Mouse (Mus musculus) small intestine, adult 2 months (tissue): ENCODE measurements around the gene Fndc3b. TPM values are rescaled to one million over a fixed set of nuclear protein-coding genes. Genes with fewer than 3 reads are reported as not detected.

Experiments
- H3K27ac ChIP-seq: fragments of 200-500 bp; 2 replicates; pipeline ENCODE4 v1.5.1; 2012; ENCODE audit warnings: low read depth, low read length, control low read depth, inconsistent platforms; ENCODE audit not compliant: insufficient read depth
- H3K27me3 ChIP-seq: fragments of 200-500 bp; 2 replicates; pipeline ENCODE4 v1.6.1; 2012; ENCODE audit warnings: mild to moderate bottlenecking, moderate library complexity, low read length, inconsistent platforms; ENCODE audit not compliant: control insufficient read depth, insufficient read depth
- H3K36me3 ChIP-seq: fragments of 200-500 bp; 2 replicates; pipeline ENCODE4 v1.6.1; 2012; ENCODE audit warnings: mild to moderate bottlenecking, low read length, control low read depth, inconsistent platforms; ENCODE audit not compliant: control insufficient read depth, insufficient read depth
- H3K4me1 ChIP-seq: fragments of 200-500 bp; 2 replicates; pipeline ENCODE4 v1.6.1; 2012; ENCODE audit warnings: low read length, inconsistent platforms, mixed read lengths; ENCODE audit not compliant: control insufficient read depth, insufficient read depth, insufficient read length
- H3K4me3 ChIP-seq: fragments of 200-500 bp; 2 replicates; pipeline ENCODE4 v1.5.1; 2012; ENCODE audit warnings: low read depth, mild to moderate bottlenecking, control low read depth, inconsistent platforms, low read length, moderate library complexity
- CTCF ChIP-seq: fragments of 200-500 bp; IDR thresholded peaks from 2 replicates; pipeline ENCODE4 v1.5.1; 2012; ENCODE audit warnings: low read depth, mild to moderate bottlenecking, control low read depth, inconsistent platforms, low read length, moderate library complexity, mixed read lengths; ENCODE audit not compliant: insufficient replicate concordance, insufficient read length; ENCODE audit errors: extremely low read depth
- POLR2A ChIP-seq: fragments of 200-500 bp; IDR thresholded peaks from 2 replicates; pipeline ENCODE4 v1.6.1; 2012; ENCODE audit warnings: low read depth, mild to moderate bottlenecking, control low read depth, inconsistent platforms, low read length, moderate library complexity
- WGBS: fragments of 180-500 bp; shearing (Covaris S2); methylation state at CpG from one replicate; pipeline ENCODE4 v1.1.7; 2018; 5-methylcytosine and 5-hydroxymethylcytosine counted together
- polyA plus RNA-seq: library from polyadenylated mRNA; depleted of rRNA; stranded (reverse); fragments of >200 nt; gene quantifications from 2 replicates; pipeline ENCODE4 v1.2.3, GENCODE M21; 2012

Fndc3b gene
- polyA plus RNA-seq, 1 experiment, result 6.2 TPM

DNA sequence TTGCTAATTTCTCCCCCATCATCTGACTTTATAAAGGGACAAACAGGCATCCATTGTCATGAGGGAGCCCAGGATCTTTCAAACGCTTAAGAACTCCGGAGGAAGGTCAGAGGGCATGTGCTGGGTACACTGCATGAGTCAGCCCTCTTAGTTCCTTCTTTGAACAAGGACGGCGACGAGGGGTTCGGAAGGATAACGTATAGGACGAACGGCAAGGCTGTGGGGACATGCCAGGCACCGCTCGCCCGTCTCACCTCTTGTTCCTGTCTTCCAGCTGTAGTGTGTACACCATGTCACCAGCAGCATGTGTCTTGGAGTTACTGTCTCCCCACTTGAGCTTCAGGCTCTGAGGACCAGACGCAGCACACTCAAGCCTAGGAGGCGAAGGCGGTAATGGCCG lies 271.4 kb downstream of the Fndc3b start:
- peaks cover 11% of the 10 kb centered on the region for H3K36me3 ChIP-seq
- H3K4me1 ChIP-seq, result no peaks in the 10 kb centered on the region
- H3K27ac ChIP-seq, result no peak overlapping the region
- TF ChIP-seq POLR2A, result no peak
- no peak for TF ChIP-seq CTCF
- no peak overlapping the region for H3K4me3 ChIP-seq
- WGBS, result 82% methylated on average over 16 of the region's 16 CpGs
- H3K27me3 ChIP-seq, result no peaks in the 10 kb centered on the region

DNA sequence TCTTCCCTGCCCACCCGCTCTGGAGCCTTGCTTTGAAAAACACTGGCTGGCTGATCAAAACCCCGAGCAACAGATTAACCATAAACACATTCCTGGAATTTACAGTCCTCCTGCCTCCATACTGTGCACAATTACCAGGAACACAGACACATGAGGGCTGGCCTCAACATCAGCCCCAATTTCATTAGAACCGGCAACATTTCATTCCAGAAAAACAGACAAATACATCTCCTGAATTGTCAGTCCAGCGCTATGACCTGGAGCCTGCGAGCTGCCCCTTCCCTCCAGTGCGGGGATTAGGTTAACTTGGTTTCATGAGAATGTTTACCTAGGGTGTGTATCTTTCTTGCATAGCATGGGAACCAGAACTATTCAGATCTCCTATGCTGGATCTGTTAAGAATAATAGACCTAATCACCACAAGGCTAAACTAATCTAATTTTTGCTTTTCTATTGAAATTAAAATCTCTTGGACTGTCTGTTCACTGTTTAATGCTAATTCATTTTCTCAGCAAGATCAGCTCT lies 275.9 kb downstream of the Fndc3b start:
- Histone ChIP-seq H3K27me3 (no peaks in the 10 kb centered on the region), H3K36me3 (peaks cover 14% of the 10 kb centered on the region), H3K4me1 (no peaks in the 10 kb centered on the region), H3K27ac (no peak overlapping the region), H3K4me3 (no peak overlapping the region)
- TF ChIP-seq CTCF (no peak), POLR2A (no peak)
- 61% methylated on average over 6 of the region's 6 CpGs for WGBS

DNA sequence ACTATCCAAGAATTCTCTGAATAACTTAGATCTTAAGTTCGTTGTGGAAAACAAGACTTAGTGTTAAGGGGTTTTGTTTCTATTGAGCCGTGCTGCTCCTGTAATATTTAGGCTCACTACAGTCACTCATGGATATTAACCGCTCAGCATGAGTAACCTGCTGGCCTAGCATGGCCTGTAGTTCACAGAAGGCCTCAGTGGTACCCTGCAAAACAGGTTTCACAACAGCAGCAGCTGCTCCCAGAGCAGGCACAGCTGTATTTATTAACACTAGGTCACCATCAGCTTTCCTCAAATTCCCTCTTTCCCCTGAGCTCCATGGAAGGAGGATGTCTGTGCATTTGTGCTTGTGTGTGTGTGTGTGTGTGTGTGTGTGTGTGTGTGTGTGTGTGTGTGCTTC lies 278.1 kb downstream of the Fndc3b start:
- Histone ChIP-seq H3K4me3 (no peak overlapping the region), H3K27ac (no peak overlapping the region), H3K4me1 (no peaks in the 10 kb centered on the region), H3K27me3 (no peaks in the 10 kb centered on the region), H3K36me3 (peaks cover 10% of the 10 kb centered on the region)
- TF ChIP-seq POLR2A (no peak), CTCF (no peak)
- 78% methylated on average over 3 of the region's 3 CpGs for WGBS

DNA sequence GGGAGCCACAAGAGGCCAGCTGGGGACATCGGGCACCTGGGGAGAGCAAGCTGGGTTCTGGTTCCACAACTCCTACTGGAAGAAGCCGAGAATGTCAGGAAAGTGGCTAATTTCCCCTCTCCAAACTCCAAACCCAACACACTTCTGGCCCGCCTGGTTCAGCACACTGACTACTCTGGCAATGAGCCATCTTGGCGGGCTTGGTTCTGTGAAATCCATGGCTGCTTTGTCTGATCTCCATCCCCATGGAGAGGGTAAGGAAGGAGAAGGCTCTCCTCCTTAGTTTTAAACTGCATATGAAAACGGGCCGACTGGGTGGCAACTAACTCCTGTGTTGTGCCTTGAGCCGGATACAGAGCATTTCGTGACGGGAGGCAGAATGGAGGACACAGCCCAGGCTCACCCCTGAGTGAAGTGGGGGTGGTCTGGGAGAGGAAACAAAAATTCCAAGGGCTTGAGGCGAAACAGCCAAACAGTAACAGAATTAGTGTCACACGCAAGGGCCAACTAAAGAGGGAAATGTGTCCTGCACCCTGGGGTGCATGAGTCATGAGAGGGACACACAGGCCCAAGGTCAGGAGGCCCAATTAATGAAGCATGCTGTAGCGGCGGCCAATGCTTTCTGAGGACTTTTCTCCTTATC lies 280.4 kb downstream of the Fndc3b start:
- Histone ChIP-seq H3K36me3 (peaks cover 9% of the 10 kb centered on the region), H3K27ac (no peak overlapping the region), H3K27me3 (no peaks in the 10 kb centered on the region), H3K4me3 (no peak overlapping the region), H3K4me1 (no peaks in the 10 kb centered on the region)
- TF ChIP-seq CTCF, result no peak
- WGBS, result 86% methylated on average over 13 of the region's 13 CpGs

DNA sequence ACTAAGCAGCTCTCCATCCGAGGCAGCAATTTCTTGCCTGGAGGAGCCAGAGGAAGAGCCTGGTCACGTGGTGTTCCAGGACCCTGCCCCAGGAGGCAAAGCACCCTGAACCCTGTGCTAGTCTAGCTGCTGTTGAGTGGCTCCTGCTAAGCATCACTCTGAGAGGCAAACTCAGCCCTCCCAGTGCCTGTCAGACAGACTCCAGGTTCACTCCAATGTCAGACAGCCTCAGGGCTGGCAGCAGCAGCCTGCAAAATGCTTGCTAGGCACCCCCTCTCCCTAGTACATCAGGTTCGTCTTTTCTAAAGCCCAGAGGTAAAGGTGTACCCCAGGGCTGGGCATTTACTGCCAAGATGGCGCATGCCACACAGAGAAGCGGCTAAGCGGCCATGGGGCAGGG lies 283.7 kb downstream of the Fndc3b start:
- no peaks in the 10 kb centered on the region for H3K27me3 ChIP-seq
- no peaks in the 10 kb centered on the region for H3K4me1 ChIP-seq
- WGBS, result 94% methylated on average over 6 of the region's 6 CpGs
- H3K27ac ChIP-seq, result no peak overlapping the region
- H3K36me3 ChIP-seq, result peaks cover 23% of the 10 kb centered on the region
- TF ChIP-seq CTCF (no peak), POLR2A (no peak)
- no peak overlapping the region for H3K4me3 ChIP-seq

DNA sequence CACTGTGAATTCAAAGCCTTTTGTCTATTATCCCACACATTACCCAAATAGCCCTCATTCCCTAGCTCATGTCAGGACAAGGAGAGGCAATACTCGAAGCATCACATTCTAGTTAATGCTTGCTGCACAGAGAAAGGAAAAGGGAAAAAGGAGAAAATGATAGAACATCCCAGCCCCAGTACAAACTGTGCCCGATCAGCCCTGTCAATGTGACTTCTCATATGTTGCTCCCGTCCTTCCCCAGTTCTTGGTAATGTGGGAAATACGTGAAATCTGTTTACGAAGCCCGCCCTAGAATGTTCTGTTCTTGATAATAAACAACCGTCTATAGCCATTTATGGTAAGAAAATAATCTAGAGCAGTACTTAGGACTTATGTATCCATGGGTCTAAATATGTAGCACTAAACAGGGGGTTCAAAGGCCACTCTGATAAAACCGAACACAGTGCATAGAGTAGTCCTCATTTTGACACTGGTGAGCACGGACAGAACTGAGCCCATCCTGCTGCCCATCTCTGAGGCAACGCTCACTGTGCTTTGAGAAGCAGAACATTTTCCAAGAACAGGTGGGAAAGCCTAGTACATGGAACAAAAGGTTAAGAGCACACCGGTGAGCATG lies 286.9 kb downstream of the Fndc3b start:
- TF ChIP-seq POLR2A, result no peak
- no peak for TF ChIP-seq CTCF
- H3K36me3 ChIP-seq, result peaks cover 25% of the 10 kb centered on the region
- 74% methylated on average over 11 of the region's 11 CpGs for WGBS
- no peaks in the 10 kb centered on the region for H3K4me1 ChIP-seq
- H3K4me3 ChIP-seq, result no peak overlapping the region
- H3K27me3 ChIP-seq, result no peaks in the 10 kb centered on the region
- H3K27ac ChIP-seq, result no peak overlapping the region

DNA sequence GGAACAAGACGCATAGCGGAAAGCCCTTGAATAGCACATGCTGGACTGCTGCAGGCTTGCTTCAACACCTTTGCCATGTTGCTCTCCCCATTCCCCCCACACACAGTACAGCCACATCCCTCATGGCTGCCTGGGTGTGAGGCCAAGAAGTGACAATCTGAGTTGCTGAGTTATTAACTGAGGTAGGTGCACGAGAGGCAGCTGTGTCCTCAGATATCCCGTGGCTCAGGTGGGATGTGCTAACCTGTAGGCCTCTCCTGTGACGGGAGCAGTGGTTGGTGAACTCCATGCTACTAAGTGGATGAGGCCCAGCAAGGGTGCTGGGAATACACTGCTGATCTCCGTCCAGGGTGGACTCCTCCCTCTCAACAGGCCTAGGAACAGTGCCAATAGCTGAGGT lies 288.6 kb downstream of the Fndc3b start:
- whole genome bisulfite sequencing, result 82% methylated on average over 6 of the region's 6 CpGs
- TF ChIP-seq POLR2A (no peak), CTCF (no peak)
- H3K36me3 ChIP-seq, result peaks cover 28% of the 10 kb centered on the region
- no peaks in the 10 kb centered on the region for H3K27me3 ChIP-seq
- H3K4me3 ChIP-seq, result no peak overlapping the region
- H3K27ac ChIP-seq, result no peak overlapping the region
- no peaks in the 10 kb centered on the region for H3K4me1 ChIP-seq
